ENCODE assay signal across 11 mouse cellular contexts in genomic region chr4:94360810-94361527, GRCm38 (mm10).
A peak's percentile ranks its signal among the peaks of the same experiment; 100 is the strongest.
DNase-seq lines count a peak whose midpoint lies in the region; ATAC-seq and TF ChIP-seq lines count a peak whose summit lies in the region.
"Had no signal": no experiment of that assay in that cellular context is flagged by ENCODE, and none has a peak within 500 bp of the region (broad histone marks: within the 10 kb centered on the region; RNA-seq: fewer than 3 reads in every experiment).

No protein-coding gene starts in this region.

- no peaks in the 10 kb centered on the region; the same call in 1 of the 2 replicates for H3K27me3 ChIP-seq in kidney, adult 2 months (replicated peaks; ENCODE audit: control insufficient read depth, insufficient read depth, low read length)
- no peaks in the 10 kb centered on the region for H3K27me3 ChIP-seq in forebrain, embryonic 16.5 days (replicated peaks; ENCODE audit: control insufficient read depth, insufficient read depth, low read length)
- H3K27me3 ChIP-seq in midbrain, embryonic 10.5 days (ENCODE audit: low read depth, poor library complexity, severe bottlenecking), result no peaks in the 10 kb centered on the region

- no peak for TF ChIP-seq POLR2A in kidney, adult 2 months (IDR thresholded peaks at IDR 0.05; ENCODE audit: low read depth, low read length)

- DNase-seq in kidney, postnatal 10 days, result peak; percentile 7
- DNase-seq in kidney, adult 2 months, result no peak
- no peak for DNase-seq in midbrain, embryonic 10.5 days (ENCODE audit: low spot score)
- peak; percentile 30 for DNase-seq in retina, postnatal 1 day
- DNase-seq in urinary bladder, postnatal 36 days (ENCODE audit: low spot score in 2 of 2), result no peak
- no peak for DNase-seq in right cerebral cortex, postnatal 14 days
- DNase-seq: cerebellum, adult 18-20 months; heart, postnatal 14 days; left cerebral cortex, postnatal 4 days; lung, adult 18-20 months had no signal

- no peak overlapping the region for H3K9ac ChIP-seq in forebrain, embryonic 16.5 days (replicated peaks; ENCODE audit: low read depth, low read length)

- H3K4me3 ChIP-seq in kidney, adult 2 months (ENCODE audit: insufficient read depth, low read depth, low read length), result no peak overlapping the region
- no peak overlapping the region for H3K4me3 ChIP-seq in forebrain, embryonic 16.5 days (replicated peaks; ENCODE audit: low read length)
- 0 out of 2 replicates have a peak overlapping the region, but pooled peaks have one; percentile 11 for H3K4me3 ChIP-seq in midbrain, embryonic 10.5 days

- H3K36me3 ChIP-seq in kidney, adult 2 months (ENCODE audit: control insufficient read depth, insufficient read depth, low read length), result no peaks in the 10 kb centered on the region
- no peaks in the 10 kb centered on the region for H3K36me3 ChIP-seq in forebrain, embryonic 16.5 days (ENCODE audit: control insufficient read depth, insufficient read depth)
- no peaks in the 10 kb centered on the region for H3K36me3 ChIP-seq in midbrain, embryonic 10.5 days

- WGBS in kidney, adult 2 months, result 37% methylated on average over 13 of the region's 13 CpGs
- WGBS in forebrain, embryonic 16.5 days, result 32% methylated on average over 13 of the region's 13 CpGs
- 47% methylated on average over 13 of the region's 13 CpGs for WGBS in midbrain, embryonic 10.5 days

- H3K4me2 ChIP-seq in forebrain, embryonic 16.5 days (ENCODE audit: low read length), result no peak overlapping the region

- H3K27ac ChIP-seq in kidney, adult 2 months (ENCODE audit: insufficient read depth, low read depth, low read length), result no peak overlapping the region
- no peak overlapping the region for H3K27ac ChIP-seq in forebrain, embryonic 16.5 days (ENCODE audit: low read length)
- no peak overlapping the region for H3K27ac ChIP-seq in midbrain, embryonic 10.5 days (replicated peaks)

- no peaks in the 10 kb centered on the region for H3K4me1 ChIP-seq in kidney, adult 2 months (ENCODE audit: control insufficient read depth, insufficient read depth, low read length)
- no peaks in the 10 kb centered on the region for H3K4me1 ChIP-seq in forebrain, embryonic 16.5 days (replicated peaks; ENCODE audit: control insufficient read depth, insufficient read depth, low read length)
- peaks cover 16% of the 10 kb centered on the region for H3K4me1 ChIP-seq in midbrain, embryonic 10.5 days

- TF ChIP-seq CTCF in kidney, adult 2 months (conservative IDR thresholded peaks at IDR 0.05; ENCODE audit: insufficient read depth, insufficient read length, low read depth, low read length), result no peak

- peak; percentile 72 for ATAC-seq in forebrain, embryonic 16.5 days

- no peaks in the 10 kb centered on the region for H3K9me3 ChIP-seq in forebrain, embryonic 16.5 days (ENCODE audit: control insufficient read depth, low read length)
- H3K9me3 ChIP-seq in midbrain, embryonic 10.5 days (replicated peaks), result no peaks in the 10 kb centered on the region

Comparison
In these comparisons a context has a peak if more than half of its experiments do, and no peak if none do; other contexts are left out.
1. DNase-seq: peak in kidney, postnatal 10 days (single experiment) and retina, postnatal 1 day (single experiment); none in kidney, adult 2 months (single experiment), midbrain, embryonic 10.5 days (single experiment), urinary bladder, postnatal 36 days (0 of 2) and right cerebral cortex, postnatal 14 days (single experiment).